Mouse (Mus musculus) cortical plate, adult 2 months (tissue): ENCODE data around the gene Serpina5.

Experiments used
- CTCF ChIP-seq: fragments of 200-500 bp; IDR thresholded peaks from 2 replicates; pipeline ENCODE4 v1.5.1; 2011; ENCODE audit warnings: mild to moderate bottlenecking, control low read depth, low read length; ENCODE audit not compliant: insufficient read depth; ENCODE audit errors: extremely low read depth
- POLR2A ChIP-seq: fragments of 200-500 bp; IDR thresholded peaks from 2 replicates; pipeline ENCODE4 v1.6.1; 2011; ENCODE audit warnings: mild to moderate bottlenecking, low read length, control low read depth; ENCODE audit not compliant: insufficient read depth; ENCODE audit errors: extremely low read depth

- no peak for TF ChIP-seq CTCF
- no peak for TF ChIP-seq POLR2A
Measured at GRCm38 (mm10) chr12:104151989-104152388, 51.1 kb downstream of the Serpina5 start.
